Mouse (Mus musculus) large intestine, adult 2 months (tissue): ENCODE data around the gene Med10. TPM values are rescaled to one million over a fixed set of nuclear protein-coding genes. Genes with fewer than 3 reads are reported as not detected.

ENCODE experiments used
- DNase-seq: peaks from one replicate; pipeline ENCODE4 v3.0.0-alpha.2; 2012; ENCODE audit warnings: low read depth, low spot score
- WGBS: fragments of 180-500 bp; shearing (Covaris S2); methylation state at CpG from one replicate; pipeline ENCODE4 v1.1.7; 2018; 5-methylcytosine and 5-hydroxymethylcytosine counted together
- polyA plus RNA-seq: library from polyadenylated mRNA; depleted of rRNA; stranded (reverse); fragments of >200 nt; gene quantifications from 2 replicates; pipeline ENCODE4 v1.2.3, GENCODE M21; 2012; rRNA removed

Med10 gene
- 29.6 and 33.0 TPM in 2 replicates for polyA plus RNA-seq

DNA sequence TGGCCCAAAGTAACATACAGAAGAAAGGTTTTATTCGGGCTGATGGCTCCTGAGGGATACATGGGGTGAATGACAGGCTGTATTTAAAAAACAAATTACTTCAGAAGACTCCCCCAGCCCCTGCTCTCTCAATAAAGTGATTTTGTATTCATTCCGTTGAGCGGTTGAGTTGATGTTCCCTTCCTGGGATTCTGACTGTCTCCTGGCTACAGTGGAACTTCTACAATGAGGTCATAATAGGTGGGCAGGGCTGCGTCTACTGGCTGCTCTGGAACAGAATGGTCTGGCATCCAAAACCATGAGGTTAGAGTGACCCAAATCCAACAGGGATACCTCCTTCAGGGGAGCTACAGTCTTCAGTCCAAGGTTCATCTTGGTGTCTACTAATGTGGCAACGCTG is at the start of gene Med10:
Gene Med10, plus strand, starts transcription at position 301 of the 400 bp plus-strand sequence.
- 72% methylated on average over 5 of the region's 5 CpGs for WGBS
- no peak for DNase-seq

DNA sequence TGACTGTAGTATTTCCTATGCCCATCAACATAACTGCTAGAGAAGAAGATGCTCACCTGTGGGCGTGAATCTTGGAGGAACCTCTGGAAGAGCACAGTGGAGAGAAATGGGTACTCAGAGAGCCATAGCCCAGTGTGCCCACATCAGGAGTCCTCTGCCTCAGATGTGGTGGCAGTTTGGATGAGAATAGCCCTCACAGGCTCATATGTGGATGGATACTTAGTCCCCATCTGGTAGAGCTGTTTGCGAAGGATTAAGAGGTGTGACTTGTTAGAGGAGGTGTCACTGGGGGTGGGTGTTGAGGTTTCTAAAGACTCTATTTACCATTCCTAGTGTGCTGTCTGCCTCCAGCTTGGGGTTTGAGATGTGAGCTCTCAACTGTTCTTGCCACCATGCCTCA is 49.3 kb upstream of the Med10 start:
- WGBS: 55% methylated on average over 2 of the region's 2 CpGs

DNA sequence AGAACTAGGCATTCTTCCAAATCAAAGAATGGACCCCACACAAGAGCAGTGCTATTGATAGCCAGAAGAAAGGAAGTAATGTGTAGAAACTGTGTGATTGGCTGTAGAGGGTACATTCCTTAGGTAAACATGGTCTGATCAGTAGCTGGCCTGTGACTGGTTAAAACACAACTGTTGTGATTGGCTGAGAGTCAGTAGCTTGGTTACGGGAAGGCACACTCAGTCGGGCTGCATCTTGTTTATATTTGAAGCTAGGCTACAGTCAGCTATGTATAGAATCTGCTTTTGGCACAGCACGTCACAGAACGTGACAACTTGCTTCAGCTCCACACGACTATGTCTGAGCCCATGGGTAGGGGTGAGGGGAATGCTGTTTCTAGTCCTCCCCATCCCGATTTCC is 43.2 kb upstream of the Med10 start:
- 61% methylated on average over 6 of the region's 6 CpGs for WGBS
- no peak for DNase-seq

More for the DNA sequence above, 49.3 kb upstream of the Med10 start:
- DNase-seq: no peak

DNA sequence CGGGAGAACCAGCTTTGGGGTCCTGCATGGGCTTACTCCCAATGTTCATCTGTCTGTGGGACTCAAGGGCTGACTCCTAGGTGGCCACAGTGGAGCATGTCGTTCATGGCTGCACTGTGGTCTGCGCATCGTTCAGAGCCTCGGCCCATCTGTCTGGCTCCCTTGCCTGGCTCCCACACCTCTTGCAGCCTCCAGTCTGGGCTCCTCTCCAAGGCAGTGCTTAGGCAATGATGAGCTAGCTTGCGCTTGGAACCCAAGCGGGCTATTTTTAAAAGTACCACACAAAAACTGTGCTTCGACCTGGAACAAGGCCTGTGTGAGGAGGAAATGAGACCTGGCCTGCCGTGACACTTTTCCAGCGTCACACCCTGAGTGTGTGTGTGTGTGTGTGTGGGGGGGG is 40.8 kb upstream of the Med10 start:
- WGBS: 64% methylated on average over 10 of the region's 10 CpGs
- no peak for DNase-seq

DNA sequence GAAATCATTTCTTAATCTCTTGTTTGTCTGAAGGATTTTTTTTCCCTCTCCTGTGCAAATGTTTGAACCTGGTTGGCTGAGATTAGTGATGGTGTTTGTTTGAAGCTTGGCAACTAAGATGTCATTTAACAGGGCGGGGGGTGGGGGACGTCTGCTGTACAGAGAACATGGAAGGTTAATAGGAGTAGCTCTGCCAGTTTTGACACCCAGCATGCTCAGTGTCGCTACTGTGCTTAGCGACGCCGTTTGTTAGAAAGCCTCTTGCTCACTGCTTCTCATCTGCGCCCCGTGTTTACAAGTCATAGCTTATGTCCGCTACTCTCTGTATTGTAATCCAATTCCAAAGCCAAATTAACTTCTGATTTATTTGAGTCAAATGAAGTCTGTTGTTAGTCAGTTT is 37.5 kb upstream of the Med10 start:
- WGBS: 69% methylated on average over 9 of the region's 9 CpGs
- no peak for DNase-seq

DNA sequence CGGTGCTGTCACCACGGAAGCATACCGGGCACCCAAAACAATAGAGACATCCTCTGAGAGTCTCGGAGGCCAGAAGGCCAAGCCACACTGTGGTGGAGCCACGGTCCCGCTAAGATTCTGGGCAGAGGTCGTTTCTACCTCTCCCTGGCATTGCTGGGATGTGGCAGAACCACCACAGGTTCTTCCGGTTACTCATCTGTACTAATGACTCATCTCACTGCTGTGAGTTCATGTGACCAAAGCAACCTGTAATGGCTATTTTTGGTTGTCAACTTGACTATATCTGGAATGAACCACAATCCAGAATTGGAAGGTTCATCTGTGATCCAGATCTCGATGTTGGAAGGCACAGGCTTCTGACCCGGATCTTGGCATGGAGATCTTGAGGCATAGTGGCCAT is 34.0 kb upstream of the Med10 start:
- DNase-seq: no peak
- WGBS: 84% methylated on average over 10 of the region's 10 CpGs

DNA sequence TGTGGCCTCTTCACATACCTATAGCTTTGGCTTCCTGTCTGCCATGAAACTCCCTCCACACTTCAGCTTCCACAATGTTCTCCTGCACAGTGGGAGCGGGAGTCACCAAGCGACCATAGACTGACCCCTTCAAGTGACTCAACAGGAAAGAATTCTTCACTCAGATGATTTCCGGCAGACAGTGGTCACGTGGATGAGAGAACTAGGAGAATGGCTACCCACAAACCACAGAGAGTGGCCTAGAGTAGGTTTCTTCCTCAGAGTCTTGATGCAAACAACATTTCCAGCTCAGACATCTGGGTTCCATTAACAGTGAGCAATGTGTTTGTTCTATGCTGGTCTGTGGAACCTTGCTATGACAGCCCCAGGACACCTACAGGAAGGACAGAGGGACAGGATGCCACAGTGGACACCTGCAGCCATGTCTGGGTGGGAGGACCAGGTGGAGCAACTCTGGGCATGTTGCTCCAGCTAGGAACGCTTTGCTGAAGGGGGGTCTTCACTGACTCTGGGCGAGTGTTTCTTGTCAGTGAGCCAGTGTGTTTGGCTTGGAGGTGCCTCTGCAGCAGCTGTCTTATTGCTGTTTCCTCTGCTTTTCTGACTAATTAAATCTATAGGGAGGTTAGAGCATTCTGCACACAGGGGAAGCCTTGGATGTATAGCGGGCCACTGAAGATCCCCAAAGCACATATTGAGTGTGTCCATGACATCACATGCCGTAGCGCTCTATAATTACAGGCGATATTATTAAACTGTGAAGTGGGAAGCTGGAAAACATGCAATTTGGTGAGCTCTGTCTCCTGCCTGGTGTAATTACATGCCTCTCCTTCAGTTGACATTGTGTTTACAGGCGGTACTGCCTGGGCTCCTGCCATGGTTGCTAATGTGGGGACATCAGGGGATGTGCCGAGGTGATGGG is 31.4 kb upstream of the Med10 start:
- WGBS: 75% methylated on average over 12 of the region's 12 CpGs
- no peak for DNase-seq

DNA sequence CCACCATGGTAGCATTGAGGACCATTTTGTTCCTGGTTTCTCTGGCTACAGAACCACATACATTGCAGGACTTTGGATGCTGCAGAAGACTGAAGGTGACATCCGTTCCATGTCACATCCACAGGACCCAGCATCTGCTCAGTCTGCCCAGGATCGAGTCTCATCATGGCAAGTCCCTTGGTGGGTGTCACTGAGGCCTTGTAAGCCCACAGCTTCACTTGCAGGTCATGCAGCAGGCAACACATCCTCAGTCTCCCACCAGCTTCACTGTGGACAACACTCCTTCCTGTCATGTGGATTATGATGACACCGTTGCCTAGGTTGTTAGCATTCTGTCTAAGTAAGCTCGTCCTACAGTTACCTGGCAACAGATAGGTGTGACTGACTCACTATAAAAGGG is 29.8 kb upstream of the Med10 start:
- no peak for DNase-seq

DNA sequence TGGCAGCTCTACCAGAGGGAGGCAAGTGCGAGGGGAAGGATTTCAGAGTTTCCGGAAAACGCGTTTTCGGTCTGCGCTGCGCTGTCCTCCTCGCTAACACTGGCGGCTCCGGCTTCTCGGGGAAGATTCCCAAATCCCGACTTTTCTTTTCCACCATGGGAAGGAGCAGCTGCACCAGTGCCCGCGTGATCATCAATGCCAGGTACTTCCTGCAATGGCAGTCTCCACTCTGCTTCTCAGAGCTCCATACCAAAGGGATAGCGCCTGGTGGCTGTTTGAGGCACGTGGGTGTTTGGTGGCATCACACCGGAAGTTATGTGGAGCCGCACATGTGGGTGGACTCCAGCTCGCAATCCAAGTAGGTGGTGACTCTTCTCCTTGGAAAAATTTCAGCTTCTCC is 24.0 kb upstream of the Med10 start:
- WGBS: 85% methylated on average over 19 of the region's 19 CpGs
- DNase-seq: no peak

More for the DNA sequence above, 29.8 kb upstream of the Med10 start:
- 71% methylated on average over 4 of the region's 4 CpGs for WGBS

DNA sequence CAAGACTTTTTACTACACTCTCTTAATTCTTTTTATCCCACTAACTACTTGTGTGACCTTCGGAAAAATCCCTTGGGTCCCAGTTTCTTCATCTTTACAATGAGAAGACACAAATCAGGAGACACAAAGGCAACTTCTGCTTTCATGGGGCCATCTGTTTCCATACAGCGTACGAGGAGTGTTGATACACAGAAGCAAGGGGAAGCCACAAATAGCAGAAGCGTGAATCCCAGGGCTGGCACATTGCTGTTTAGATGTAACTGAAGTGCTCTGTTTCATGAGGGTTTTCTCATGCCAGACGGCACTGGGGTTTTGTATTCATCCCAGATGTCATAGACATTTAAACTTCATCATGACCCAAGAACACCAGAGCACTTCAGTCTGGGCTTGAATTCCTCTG is 13.5 kb upstream of the Med10 start:
- WGBS: 77% methylated on average over 5 of the region's 5 CpGs
- DNase-seq: no peak

DNA sequence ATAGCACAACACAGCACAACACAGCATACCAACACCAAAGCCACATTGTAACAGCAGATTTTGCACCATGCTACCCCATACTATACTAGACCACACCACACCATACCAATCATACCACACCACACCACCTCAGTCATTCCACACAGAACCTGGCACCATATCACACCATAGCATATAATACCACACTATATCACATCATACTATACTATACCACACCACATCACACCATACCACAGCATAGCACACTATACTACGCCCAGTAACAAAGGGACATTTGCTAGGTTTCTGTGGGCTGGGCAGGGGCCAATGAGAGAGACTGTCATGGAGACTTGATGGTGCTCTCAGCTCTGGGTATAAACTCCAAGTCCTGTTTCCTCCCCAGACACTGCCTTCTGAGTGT is 10.4 kb upstream of the Med10 start:
- 84% methylated on average over 1 of the region's 1 CpGs for WGBS
- DNase-seq: no peak

DNA sequence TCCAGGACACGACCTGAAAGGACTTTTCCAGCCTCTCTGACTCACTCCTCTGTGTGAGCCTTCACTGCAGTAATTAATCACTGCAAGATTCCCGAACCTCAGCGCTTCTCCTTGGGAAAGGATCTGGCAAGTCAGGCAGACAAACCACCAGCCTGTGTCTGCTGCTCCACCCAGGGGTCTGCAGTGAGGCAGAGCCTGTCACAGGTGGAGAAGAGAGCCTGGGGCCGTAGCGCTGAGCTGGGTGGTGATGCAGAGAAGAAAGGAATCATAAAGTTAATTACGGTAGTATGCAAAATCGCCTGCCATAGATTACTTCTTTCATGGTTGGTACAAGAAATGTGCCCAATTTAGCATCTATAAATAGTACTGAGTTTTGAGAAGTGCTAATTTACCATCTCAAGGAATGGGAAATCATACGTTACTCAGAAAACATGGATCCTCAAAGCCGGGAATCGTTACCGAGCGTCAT is 9.6 kb upstream of the Med10 start:
- WGBS: 51% methylated on average over 12 of the region's 12 CpGs
- DNase-seq: no peak

DNA sequence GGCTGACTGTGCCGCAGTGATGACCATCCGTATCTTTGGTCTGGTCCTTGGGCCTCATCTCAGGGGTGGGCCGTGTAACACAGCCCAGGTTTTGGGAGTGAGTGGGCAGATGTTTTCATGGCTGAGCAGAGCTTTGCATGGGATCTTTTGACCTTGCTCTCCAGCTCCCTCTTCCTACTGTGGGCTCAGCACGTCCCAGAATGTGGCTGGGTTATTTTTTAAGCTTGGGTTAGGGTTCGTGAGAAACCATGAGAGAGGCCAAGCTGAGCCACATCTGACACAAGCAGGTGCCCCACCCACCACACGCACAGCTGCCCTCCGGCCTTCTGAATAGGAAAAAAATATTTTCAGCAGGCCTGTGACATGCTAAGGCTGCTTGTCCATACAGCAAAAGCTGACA is 7.4 kb upstream of the Med10 start:
- DNase-seq: no peak
- WGBS: 48% methylated on average over 7 of the region's 7 CpGs

DNA sequence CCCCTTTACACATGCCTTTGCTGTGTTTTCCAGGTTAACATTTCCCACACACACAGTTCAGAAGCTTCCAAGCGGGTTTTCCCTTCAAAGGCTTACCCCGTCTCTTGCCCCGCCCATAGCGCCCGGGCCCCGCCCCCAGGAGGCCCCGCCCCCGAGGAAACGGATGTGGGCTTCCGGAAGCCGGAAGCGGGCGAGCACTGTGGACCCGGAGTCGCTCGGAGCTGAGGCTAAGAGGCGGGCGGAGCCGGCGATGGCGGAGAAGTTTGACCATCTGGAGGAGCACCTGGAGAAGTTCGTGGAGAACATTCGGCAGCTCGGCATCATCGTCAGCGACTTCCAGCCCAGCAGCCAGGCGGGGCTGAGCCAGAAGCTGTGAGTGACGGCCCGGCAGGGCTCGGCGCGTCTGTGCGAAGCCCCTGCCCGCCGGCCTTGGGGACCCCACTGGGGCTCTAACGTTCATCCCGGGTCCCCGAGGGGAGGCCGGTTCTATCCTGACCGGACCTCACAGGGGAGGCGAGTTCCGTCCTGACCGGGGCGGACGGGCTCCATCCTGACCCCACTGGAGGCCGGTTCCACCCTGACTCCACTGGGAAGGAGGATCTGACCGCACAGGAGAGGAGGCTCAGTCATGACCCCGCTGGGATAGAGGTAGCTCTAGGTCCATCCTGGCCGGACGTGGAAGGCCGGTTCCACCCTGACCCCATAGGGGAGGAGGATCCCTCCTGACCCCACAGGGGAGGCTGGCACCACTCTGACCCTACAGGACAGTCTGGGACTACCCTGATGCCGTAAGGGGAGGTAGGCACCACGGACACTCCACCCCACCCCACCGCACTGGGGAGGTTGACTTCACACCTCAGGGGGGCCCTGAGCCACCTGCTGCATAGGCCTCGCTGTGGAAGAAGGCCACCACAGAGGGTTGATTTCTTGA is 7.8 kb downstream of the Med10 start:
- peak; percentile 62 for DNase-seq
- under 1% methylated on average over 55 of the region's 55 CpGs for WGBS

DNA sequence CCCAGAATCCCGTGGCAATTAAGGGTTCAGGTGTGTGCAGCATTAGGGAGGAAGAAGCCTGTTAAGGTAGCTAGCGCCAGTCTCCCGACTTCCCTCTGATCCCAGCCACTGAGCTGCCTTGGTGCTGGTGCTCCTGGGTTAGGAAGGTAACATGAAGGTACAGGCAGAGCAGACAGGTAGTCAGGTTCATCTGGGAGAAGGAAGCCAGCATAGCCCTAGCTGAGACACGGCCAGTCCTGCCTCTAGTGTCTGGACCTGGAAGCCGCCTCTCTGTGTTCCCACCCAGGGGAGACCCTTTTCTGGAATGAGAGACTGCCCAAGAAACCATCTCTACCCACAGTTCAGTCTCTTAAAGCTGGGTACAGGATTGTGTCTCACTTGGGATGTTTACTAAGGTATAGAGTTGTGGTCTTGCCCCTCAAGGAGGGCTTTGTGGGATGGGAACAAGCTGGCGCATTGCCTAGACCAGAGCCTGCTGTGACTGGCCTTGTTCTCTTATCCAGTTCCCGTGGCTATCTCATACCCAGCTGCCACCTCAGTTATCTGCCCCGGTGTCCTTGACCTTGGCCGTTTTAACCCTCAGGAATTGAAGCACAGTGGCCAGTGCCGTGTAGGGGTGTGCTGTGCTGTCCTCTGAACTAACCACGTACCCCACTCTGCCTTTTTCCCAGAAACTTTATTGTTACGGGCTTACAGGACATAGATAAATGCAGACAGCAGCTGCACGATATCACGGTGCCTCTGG is 8.9 kb downstream of the Med10 start:
- WGBS: 78% methylated on average over 14 of the region's 14 CpGs

DNA sequence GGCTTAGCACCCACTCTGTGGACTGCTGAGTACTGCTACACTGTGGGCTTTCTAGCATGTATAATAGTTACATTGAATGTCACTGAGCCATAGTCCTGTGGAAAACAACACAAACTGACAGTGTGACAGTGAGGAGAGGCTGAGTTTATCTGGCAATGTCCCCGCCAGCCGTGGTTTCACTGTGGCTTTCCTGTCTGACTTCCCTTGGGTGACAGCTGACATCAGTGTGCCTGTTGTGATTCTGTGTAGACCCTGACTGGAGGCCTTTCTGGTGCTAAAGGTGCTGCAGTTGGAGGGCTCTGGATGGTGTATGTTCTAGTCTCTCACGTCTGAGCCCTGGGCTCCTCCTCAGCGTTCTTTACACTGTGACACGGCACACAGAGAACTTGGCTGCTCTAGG is 11.7 kb downstream of the Med10 start:
- WGBS: 90% methylated on average over 5 of the region's 5 CpGs
- no peak for DNase-seq

More for the DNA sequence above, 8.9 kb downstream of the Med10 start:
- DNase-seq: no peak

DNA sequence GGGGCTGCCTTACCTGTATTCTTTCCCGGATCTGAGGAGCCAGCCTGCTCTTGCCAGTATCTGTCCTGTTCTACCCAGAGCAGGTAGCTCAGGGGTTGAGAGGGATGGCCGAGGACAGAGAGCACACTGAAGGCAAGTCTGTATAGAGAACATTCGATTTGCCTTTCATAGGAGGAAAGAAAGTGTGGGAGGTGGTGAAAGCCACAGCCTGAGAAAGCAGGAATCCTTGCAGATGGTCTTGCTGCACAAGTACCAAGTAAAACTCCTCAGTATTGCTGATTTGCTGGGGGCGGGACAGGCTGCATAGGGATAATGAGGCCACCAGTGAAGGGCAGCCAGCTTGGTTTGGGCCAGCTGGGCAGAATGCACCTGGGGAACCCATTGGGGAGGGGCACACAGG is 16.1 kb downstream of the Med10 start:
- DNase-seq: no peak
- WGBS: 93% methylated on average over 4 of the region's 4 CpGs

DNA sequence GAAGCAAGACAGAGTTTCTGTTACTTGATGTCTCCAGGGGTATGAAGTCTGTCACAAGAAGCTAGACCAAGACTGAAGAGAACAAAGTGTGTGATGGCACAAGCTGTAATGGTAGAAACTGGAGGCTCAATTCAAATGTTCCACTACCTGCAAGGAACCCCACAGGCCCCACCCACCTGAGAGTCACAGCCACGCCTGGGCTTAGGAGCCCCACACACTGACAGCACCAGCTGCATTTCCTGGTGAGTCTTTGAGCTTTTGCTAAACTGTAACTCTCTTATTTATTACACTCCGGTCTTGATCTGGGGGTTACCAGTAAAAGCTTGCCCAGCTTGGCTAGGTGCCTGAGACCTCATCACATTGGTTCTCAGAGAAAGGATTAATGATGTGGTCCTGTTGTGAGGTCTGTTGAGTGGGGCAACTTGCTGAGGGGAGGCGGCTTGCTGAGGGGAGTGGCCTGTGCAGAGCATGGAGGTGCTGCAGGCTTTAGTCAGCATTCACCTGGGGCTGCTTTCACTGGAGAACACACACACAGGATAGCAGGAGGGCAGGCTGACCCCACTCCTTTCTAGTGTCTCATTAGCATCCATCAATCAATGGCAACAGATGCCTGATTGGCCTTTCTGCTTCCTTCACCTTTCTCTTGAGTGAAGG is 19.1 kb downstream of the Med10 start:
- 21% methylated on average over 3 of the region's 3 CpGs for WGBS
- no peak for DNase-seq

DNA sequence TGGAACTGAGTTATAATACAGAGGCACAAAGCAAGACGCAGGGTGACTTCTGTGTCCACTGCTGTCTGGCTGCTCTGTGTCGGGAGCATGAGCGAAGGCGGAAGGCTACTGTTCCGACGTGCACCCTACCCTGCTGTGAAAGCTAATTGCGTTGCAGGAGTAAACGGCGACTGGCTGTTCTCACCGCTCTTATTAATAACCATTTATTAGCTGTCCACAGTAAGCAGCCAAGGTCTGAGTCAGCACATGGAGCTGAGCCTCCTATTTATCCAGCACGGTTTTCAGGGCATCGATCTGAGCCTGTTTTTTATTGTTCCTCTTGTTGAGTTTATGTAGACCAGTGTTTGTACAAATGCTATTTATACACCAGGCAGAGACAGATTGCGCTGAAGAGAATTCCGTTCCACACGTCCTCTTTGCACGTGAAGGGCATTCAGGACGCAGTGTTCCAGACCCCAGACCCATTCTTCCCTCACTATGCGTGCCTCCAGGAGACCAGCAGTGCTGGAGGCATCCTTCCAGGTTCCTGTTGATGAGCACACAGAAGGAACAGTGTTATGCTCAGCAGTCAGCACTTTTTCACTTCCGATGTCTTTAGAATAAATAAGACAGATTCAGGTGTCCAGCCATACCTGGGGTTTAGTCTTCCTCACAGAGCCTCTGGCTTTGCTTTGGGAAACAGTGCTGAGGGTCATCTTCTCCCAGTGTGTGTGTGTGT is 21.9 kb downstream of the Med10 start:
- 62% methylated on average over 19 of the region's 19 CpGs for WGBS
- DNase-seq: no peak
